Mouse (Mus musculus): ENCODE measurements around the gene Myo9a. TPM values are rescaled to one million over a fixed set of nuclear protein-coding genes. Genes with fewer than 3 reads are reported as not detected.

Myo9a gene
- total RNA-seq (2012; rRNA removed) (1.7 and 2.0 TPM in 2 replicates), total RNA-seq (2014; rRNA removed) (1.6 and 2.1 TPM in 2 replicates), polyA plus RNA-seq (2012; ENCODE audit: insufficient read length, low read depth) (1.7 and 2.6 TPM in 2 replicates)

DNA sequence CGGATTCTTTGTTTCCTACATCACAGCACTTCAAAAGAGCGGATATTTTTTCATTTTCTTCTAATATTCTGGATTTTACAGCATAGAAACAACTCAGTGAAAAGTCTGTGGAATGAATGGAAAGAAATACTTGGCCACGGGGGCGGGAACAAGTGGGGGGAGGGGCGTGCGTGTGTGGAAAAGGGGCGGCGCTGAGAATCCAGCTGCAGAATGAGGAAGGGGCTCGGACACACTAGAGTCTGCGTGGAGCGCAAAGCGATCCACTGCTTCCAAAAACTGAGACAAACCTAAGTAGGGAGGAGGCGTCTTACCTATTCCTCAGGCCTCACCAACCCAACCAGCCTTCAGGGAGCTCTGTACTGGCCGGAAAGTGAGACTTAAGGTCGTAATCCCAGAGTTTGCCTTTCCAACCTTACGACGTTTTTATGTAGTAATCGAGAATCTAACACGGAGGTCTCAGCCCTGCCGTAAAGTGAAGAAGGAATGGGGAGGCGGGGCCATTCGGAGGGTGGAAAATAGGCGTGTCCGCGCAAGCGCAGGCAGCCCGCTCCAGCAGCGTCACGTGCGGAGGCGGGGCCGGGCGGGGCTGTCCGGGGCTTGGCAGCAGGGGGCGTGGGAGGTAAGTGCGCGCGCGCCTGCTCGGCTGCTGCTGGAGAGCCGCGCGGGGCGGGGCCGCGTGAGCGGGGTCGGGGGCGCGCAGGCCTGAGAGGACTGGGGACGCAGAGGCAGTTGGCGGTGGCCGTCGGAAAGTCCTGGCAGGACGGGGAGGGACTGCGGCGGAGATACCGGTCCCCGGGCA lies at the start of gene Myo9a, which contains the start of gene Senp8:
TSS of gene Myo9a (plus strand) at position 630 of the 799 bp plus-strand sequence.
TSS of gene Senp8 (minus strand) at position 444 of the 799 bp plus-strand sequence.
- peak within 1 kb of the TSS; percentile 12 for H3K27ac ChIP-seq (ENCODE audit: insufficient read depth, low read depth)
- dilution Hi-C loops (cut with MboI; ENCODE audit: extremely low pct_ligation_motif_present, extremely low pct_unique_long_range_greater_than_20kb, low sequenced_read_pairs), result no loop called here
- peaks cover 4% of the 10 kb centered on the region; the same call in 1 of the 2 replicates for H3K79me2 ChIP-seq (replicated peaks; ENCODE audit: control insufficient read depth, extremely low read depth, insufficient read depth, poor library complexity, severe bottlenecking)
- H3K27me3 ChIP-seq (replicated peaks), result no peaks in the 10 kb centered on the region
- H3K36me3 ChIP-seq (replicated peaks in 1 of 2; ENCODE audit: control insufficient read depth in 1 of 2, insufficient read depth in 1 of 2, low read length in 1 of 2), result no peaks in the 10 kb centered on the region
- H3K9me3 ChIP-seq (replicated peaks; ENCODE audit: low read length), result no peaks in the 10 kb centered on the region
- in situ Hi-C loops (cut with MboI; ENCODE audit: low pct_ligation_motif_present, low pct_unique_long_range_greater_than_20kb, low sequenced_read_pairs), result no loop called here
- H3K4me2 ChIP-seq (ENCODE audit: insufficient read depth, low read depth, poor library complexity, severe bottlenecking), result peak within 1 kb of the TSS; percentile 92
- peak within 1 kb of the TSS; percentile 58 for H3K9ac ChIP-seq (ENCODE audit: insufficient read depth, low read depth)
- peak within 1 kb of the TSS; percentile 79 to 87 (median 82) for H3K4me3 ChIP-seq (replicated peaks in 1 of 3; ENCODE audit: low read depth in 2 of 3, low read length in 2 of 3, poor library complexity in 1 of 3)
- peaks cover 0 to 14% of the 10 kb centered on the region in 2 experiments; a peak in 3 of 4 replicates for H3K4me1 ChIP-seq (ENCODE audit: control insufficient read depth in 1 of 2, insufficient read depth in 2 of 2)
- peak; percentile 95 for DNase-seq (ENCODE audit: extremely low read depth)
- TF ChIP-seq RCOR1 (conservative IDR thresholded peaks at IDR 0.05; ENCODE audit: low read depth, low read length) (no peak; the same call in 1 of the 2 replicates), SMC3 (IDR thresholded peaks at IDR 0.05; ENCODE audit: low read depth, low read length) (no peak), E2F4 (IDR thresholded peaks at IDR 0.05; ENCODE audit: insufficient replicate concordance, low read depth, low read length) (0 out of 2 replicates have a peak, but pooled peaks have one; percentile 42), HCFC1 (IDR thresholded peaks at IDR 0.05; ENCODE audit: low read depth, low read length) (peak; percentile 70), NRF1 (IDR thresholded peaks at IDR 0.05; ENCODE audit: low read depth, low read length) (peak; percentile 92), BHLHE40 (IDR thresholded peaks at IDR 0.05; ENCODE audit: low read depth, low read length) (peak; percentile 100), MXI1 (IDR thresholded peaks at IDR 0.05; ENCODE audit: low read depth, low read length) (peak; percentile 81), RAD21 (IDR thresholded peaks at IDR 0.05; ENCODE audit: low read depth, low read length) (no peak), MAX (IDR thresholded peaks at IDR 0.05; ENCODE audit: low read length) (peak; percentile 67), USF2 (conservative IDR thresholded peaks at IDR 0.05; ENCODE audit: low read depth, low read length) (peak; percentile 68), MAFK (IDR thresholded peaks at IDR 0.05; ENCODE audit: insufficient replicate concordance, low read length) (no peak), USF1 (IDR thresholded peaks at IDR 0.05; ENCODE audit: low read depth, low read length) (peak; percentile 91), ELF1 (IDR thresholded peaks at IDR 0.05; ENCODE audit: low read depth, low read length) (peak; percentile 47), KAT2A (IDR thresholded peaks at IDR 0.05; ENCODE audit: insufficient replicate concordance, low read length) (no peak; the same call in 1 of the 2 replicates), NELFE (IDR thresholded peaks at IDR 0.05; ENCODE audit: low read depth, low read length) (peak; percentile 83), POLR2AphosphoS2 (IDR thresholded peaks at IDR 0.05; ENCODE audit: low read depth, low read length) (peak; percentile 79; the same call in 1 of the 2 replicates), CTCF (conservative IDR thresholded peaks at IDR 0.05 in 1 of 2, IDR thresholded peaks at IDR 0.05 in 1 of 2; ENCODE audit: low read depth in 2 of 2, low read length in 2 of 2) (peak in 1 of 2 experiments; percentile 11; a peak in 1 of 4 replicates), MAZ (IDR thresholded peaks at IDR 0.05; ENCODE audit: low read depth, low read length) (peak; percentile 94), IRF4 (IDR thresholded peaks at IDR 0.05; ENCODE audit: low read depth, low read length) (no peak), TCF12 (IDR thresholded peaks at IDR 0.05; ENCODE audit: low read depth, low read length) (peak; percentile 59), JUN (IDR thresholded peaks at IDR 0.05; ENCODE audit: insufficient read depth, low read depth, low read length) (no peak), UBTF (IDR thresholded peaks at IDR 0.05; ENCODE audit: low read depth, low read length) (no peak; the same call in 1 of the 2 replicates), CHD2 (IDR thresholded peaks at IDR 0.05; ENCODE audit: low read length) (peak; percentile 56; the same call in 1 of the 2 replicates), GABPA (IDR thresholded peaks at IDR 0.05; ENCODE audit: insufficient replicate concordance, low read depth, low read length) (no peak), ZNF384 (IDR thresholded peaks at IDR 0.05; ENCODE audit: low read depth, low read length) (0 out of 2 replicates have a peak, but pooled peaks have one; percentile 8), MYC (IDR thresholded peaks at IDR 0.05; ENCODE audit: low read depth, low read length) (0 out of 2 replicates have a peak, but pooled peaks have one; percentile 37), ZKSCAN1 (IDR thresholded peaks at IDR 0.05; ENCODE audit: borderline replicate concordance, low read depth, low read length) (no peak), POLR2A (IDR thresholded peaks at IDR 0.05; ENCODE audit: low read depth, low read length) (peak; percentile 85), MEF2A (IDR thresholded peaks at IDR 0.05; ENCODE audit: borderline replicate concordance, low read depth, low read length) (peak; percentile 42; the same call in 1 of the 2 replicates), SIN3A (IDR thresholded peaks at IDR 0.05; ENCODE audit: low read length) (0 out of 2 replicates have a peak, but pooled peaks have one; percentile 45), ZMIZ1 (IDR thresholded peaks at IDR 0.05; ENCODE audit: low read depth, low read length) (peak; percentile 75), ZC3H11A (IDR thresholded peaks at IDR 0.05; ENCODE audit: low read depth, low read length) (no peak), EP300 (IDR thresholded peaks at IDR 0.05; ENCODE audit: low read length) (no peak), PAX5 (IDR thresholded peaks at IDR 0.05; ENCODE audit: low read length) (no peak), ETS1 (conservative IDR thresholded peaks at IDR 0.05; ENCODE audit: low read depth, low read length) (no peak), CHD1 (IDR thresholded peaks at IDR 0.05; ENCODE audit: low read depth, low read length) (0 out of 2 replicates have a peak, but pooled peaks have one; percentile 28), JUND (conservative IDR thresholded peaks at IDR 0.05; ENCODE audit: low read depth, low read length) (no peak)
